ENCODE assay signal across 24 mouse cellular contexts in genomic region chr5:106780749-106781148, GRCm38 (mm10).
"Had no signal": no experiment of that assay in that cellular context is flagged by ENCODE, and none has a peak within 500 bp of the region (broad histone marks: within the 10 kb centered on the region; RNA-seq: fewer than 3 reads in every experiment).

No protein-coding gene starts in this region.

- H3K4me3 ChIP-seq: gastrocnemius, adult 2 months; heart, adult 2 months; heart, embryonic 10.5 days; heart, embryonic 12.5 days; hindbrain, embryonic 10.5 days; hindbrain, embryonic 12.5 days; intestine, embryonic 15.5 days; kidney, embryonic 15.5 days; layer of hippocampus, adult 2 months; limb, embryonic 13.5 days; limb, embryonic 15.5 days; liver, embryonic 12.5 days had no signal

- H3K27me3 ChIP-seq: heart, embryonic 12.5 days; hindbrain, embryonic 12.5 days; intestine, embryonic 15.5 days; kidney, embryonic 15.5 days; limb, embryonic 13.5 days; limb, embryonic 15.5 days had no signal

- H3K36me3 ChIP-seq: heart, embryonic 10.5 days; heart, embryonic 12.5 days; hindbrain, embryonic 10.5 days; hindbrain, embryonic 12.5 days; intestine, embryonic 15.5 days; kidney, embryonic 15.5 days; limb, embryonic 13.5 days; limb, embryonic 15.5 days; liver, embryonic 12.5 days had no signal

- DNase-seq: gastrocnemius, adult 2 months; gastrocnemius, postnatal 10 days; gastrocnemius, postnatal 25 days; heart, adult 2 months; heart, postnatal 10 days; heart, postnatal 4 days; kidney, adult 18-20 months; kidney, adult 9 months; kidney, postnatal 14 days; kidney, postnatal 4 days; layer of hippocampus, postnatal 36 days; left cerebral cortex, postnatal 4 days had no signal

- H3K27ac ChIP-seq: gastrocnemius, adult 2 months; heart, adult 2 months; heart, embryonic 10.5 days; hindbrain, embryonic 10.5 days; hindbrain, embryonic 12.5 days; hindbrain, embryonic 14.5 days; intestine, embryonic 15.5 days; kidney, embryonic 15.5 days; kidney, postnatal 0 days; layer of hippocampus, adult 2 months; limb, embryonic 13.5 days; limb, embryonic 15.5 days; liver, embryonic 12.5 days had no signal
